Mouse (Mus musculus): ENCODE data around the gene Kansl1l. TPM values are rescaled to one million over a fixed set of nuclear protein-coding genes. Genes with fewer than 3 reads are reported as not detected.

Gene Kansl1l
- polyA plus RNA-seq, 1 experiment = 3.6 TPM

DNA sequence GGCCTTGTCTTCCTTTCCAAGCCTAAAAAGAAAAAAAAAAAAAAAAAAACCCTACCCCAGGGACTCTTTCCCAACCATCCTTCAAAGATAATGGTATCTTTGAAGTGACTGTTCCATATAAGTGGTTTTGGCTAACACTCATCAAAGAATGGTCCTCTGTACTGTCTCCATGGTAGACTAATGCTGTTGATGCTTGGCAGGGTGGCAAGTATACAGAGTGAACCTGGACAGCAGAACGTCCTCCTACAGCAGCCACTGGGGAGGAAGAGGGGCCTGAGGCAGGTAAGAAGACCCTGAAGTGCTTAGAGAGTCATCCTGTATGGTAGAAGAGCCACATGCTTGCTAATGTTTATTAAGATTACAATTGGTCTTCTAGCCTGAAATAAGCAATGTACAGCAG is 125.1 kb downstream of the Kansl1l start:
- DNase-seq = no peak
- no peak for TF ChIP-seq CTCF (IDR thresholded peaks at IDR 0.05; ENCODE audit: insufficient read depth, low read length)
- no peak for TF ChIP-seq POLR2A (IDR thresholded peaks at IDR 0.05; ENCODE audit: borderline replicate concordance, extremely low read depth, low read depth, low read length)
- H3K4me3 ChIP-seq (replicated peaks; ENCODE audit: extremely low read depth, low read depth, low read length) = no peak overlapping the region
- 76% methylated on average over 1 of the region's 1 CpGs for WGBS
- no peaks in the 10 kb centered on the region for H3K4me1 ChIP-seq (ENCODE audit: control insufficient read depth, insufficient read depth, low read length)

DNA sequence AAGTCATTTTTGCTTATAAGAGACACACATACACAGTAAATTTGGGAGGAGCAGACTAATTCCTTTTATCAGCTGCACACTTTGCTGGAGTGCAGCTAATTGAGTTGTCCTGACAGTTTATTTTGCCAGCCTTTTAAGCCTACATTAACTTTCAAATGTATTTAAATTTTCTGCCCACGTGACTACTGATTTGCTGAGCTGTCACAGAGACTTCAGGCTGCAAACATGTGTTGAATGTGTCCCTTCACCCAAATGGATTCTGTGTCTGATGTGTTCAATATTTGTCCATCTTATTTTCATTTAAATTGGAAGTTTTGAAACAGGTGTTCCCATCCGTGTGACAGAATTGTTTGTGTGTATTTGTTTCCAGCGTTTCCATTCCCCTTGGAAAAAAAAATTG is 125.6 kb downstream of the Kansl1l start:
- WGBS = 66% methylated on average over 3 of the region's 3 CpGs
- Histone ChIP-seq H3K4me3 (replicated peaks; ENCODE audit: extremely low read depth, low read depth, low read length) (no peak overlapping the region), H3K4me1 (ENCODE audit: control insufficient read depth, insufficient read depth, low read length) (no peaks in the 10 kb centered on the region)
- no peak for TF ChIP-seq POLR2A (IDR thresholded peaks at IDR 0.05; ENCODE audit: borderline replicate concordance, extremely low read depth, low read depth, low read length)
- no peak for TF ChIP-seq CTCF (IDR thresholded peaks at IDR 0.05; ENCODE audit: insufficient read depth, low read length)
- DNase-seq = no peak

DNA sequence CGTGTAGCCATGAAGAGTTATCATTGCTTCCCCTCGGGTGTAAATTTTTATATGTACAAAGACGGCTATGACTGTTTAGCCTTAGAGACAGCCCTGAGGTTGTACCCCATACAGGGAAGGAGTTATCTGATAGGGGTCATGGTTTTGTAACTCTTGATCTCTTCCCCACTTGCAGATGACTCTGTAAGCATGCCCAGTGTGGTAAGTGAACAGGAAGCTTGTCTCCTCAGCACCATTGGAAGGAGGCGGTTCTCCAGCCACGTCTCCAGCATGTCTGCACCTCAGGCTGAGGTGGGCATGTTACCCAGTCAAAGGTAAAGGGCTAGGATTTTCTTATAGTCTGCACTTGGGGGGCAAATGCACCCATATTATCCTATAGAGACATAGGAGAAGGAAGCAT is 134.4 kb downstream of the Kansl1l start:
- no peak for DNase-seq
- 78% methylated on average over 5 of the region's 5 CpGs for WGBS
- TF ChIP-seq CTCF (IDR thresholded peaks at IDR 0.05; ENCODE audit: insufficient read depth, low read length) = no peak
- TF ChIP-seq POLR2A (IDR thresholded peaks at IDR 0.05; ENCODE audit: borderline replicate concordance, extremely low read depth, low read depth, low read length) = no peak

DNA sequence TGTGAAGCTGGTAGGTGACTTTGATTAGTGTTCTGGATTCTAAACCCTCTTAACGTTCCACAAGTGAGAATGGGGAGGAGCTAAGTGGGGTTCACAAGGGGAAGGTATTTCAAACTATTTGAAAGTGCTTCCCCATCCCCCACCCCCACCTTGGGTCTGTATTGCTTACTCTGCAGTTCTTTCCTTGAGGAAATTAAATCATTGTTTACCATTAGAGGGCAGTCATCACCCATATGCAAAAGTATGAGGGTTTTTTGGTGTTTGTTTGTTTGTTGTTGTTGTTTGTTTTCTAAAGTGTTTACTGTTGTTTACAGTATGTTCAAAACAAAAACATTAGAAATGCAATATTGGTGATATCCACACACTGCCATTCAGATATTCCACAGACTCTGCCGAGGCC is 138.7 kb downstream of the Kansl1l start:
- DNase-seq = no peak
- H3K4me1 ChIP-seq (ENCODE audit: control insufficient read depth, insufficient read depth, low read length) = no peaks in the 10 kb centered on the region
- WGBS = 28% methylated on average over 2 of the region's 2 CpGs
- no peak overlapping the region for H3K4me3 ChIP-seq (replicated peaks; ENCODE audit: extremely low read depth, low read depth, low read length)
- TF ChIP-seq CTCF (IDR thresholded peaks at IDR 0.05; ENCODE audit: insufficient read depth, low read length) = no peak
- no peak for TF ChIP-seq POLR2A (IDR thresholded peaks at IDR 0.05; ENCODE audit: borderline replicate concordance, extremely low read depth, low read depth, low read length)

More for the DNA sequence above, 134.4 kb downstream of the Kansl1l start:
- Histone ChIP-seq H3K4me1 (ENCODE audit: control insufficient read depth, insufficient read depth, low read length) (no peaks in the 10 kb centered on the region), H3K4me3 (replicated peaks; ENCODE audit: extremely low read depth, low read depth, low read length) (no peak overlapping the region)

DNA sequence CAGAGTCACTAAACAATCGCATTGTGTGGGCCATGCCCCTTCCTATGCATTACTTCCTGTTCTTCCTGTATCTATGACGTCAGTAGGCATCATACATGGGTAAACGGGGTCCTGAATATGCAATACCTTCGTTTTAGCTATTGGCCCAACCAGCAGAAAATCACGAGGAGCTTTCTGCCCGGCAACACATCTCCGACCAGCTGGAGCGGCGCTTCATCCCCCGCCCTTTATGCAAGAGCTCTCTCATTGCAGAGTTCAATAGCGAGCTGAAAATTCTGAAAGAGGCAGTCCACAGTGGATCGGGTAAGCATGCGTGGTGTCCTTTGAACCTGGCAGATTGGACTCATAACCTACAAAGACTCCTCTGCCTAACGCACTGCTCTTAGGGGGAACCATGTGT is 139.4 kb downstream of the Kansl1l start:
- DNase-seq = no peak
- H3K4me1 ChIP-seq (ENCODE audit: control insufficient read depth, insufficient read depth, low read length) = no peaks in the 10 kb centered on the region

DNA sequence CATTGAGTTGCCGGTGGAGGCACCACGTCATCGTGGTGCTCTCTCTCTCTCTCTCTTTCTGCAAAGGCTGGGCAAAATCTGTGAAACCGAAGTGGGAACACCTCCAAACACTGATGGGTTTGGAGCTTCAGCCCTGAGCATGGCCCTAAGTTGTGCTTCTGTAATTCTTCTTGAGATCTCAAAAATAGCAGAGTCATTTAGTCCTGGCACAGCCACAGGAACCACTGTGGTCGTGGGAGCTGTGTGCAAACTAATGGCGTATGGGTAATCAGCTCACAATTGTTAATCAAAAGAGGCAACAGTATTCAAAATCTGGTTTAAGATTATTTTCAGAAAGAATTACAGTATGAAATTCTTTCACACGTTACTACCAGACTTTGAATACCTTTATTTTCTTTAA is 144.6 kb downstream of the Kansl1l start:
- TF ChIP-seq CTCF (IDR thresholded peaks at IDR 0.05; ENCODE audit: insufficient read depth, low read length) = no peak
- Histone ChIP-seq H3K4me1 (ENCODE audit: control insufficient read depth, insufficient read depth, low read length) (no peaks in the 10 kb centered on the region), H3K4me3 (replicated peaks; ENCODE audit: extremely low read depth, low read depth, low read length) (no peak overlapping the region)
- no peak for DNase-seq
- WGBS = 75% methylated on average over 7 of the region's 7 CpGs

More for the DNA sequence above, 139.4 kb downstream of the Kansl1l start:
- no peak for TF ChIP-seq POLR2A (IDR thresholded peaks at IDR 0.05; ENCODE audit: borderline replicate concordance, extremely low read depth, low read depth, low read length)
- no peak for TF ChIP-seq CTCF (IDR thresholded peaks at IDR 0.05; ENCODE audit: insufficient read depth, low read length)
- H3K4me3 ChIP-seq (replicated peaks; ENCODE audit: extremely low read depth, low read depth, low read length) = no peak overlapping the region
- 77% methylated on average over 14 of the region's 14 CpGs for WGBS

DNA sequence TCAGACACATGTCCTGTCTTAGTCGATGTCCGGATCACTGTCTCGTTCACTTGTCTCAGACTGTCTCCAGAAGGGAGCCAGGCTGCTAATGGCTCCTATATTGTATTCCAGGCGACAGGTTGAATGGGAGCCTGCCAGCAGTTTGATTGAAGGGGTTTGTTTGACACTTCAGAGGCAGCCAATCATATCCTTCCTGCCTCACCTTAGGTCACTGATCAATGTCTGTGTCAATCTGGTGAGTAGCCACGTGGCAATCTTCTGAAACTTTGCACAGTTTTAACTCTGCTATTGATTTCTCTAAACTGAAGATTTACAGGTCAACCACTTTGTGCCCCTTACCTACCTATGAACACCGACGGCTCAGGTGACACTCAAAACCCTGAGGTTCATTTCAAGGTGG is 145.9 kb downstream of the Kansl1l start:
- WGBS = 54% methylated on average over 7 of the region's 7 CpGs
- no peak for DNase-seq
- TF ChIP-seq CTCF (IDR thresholded peaks at IDR 0.05; ENCODE audit: insufficient read depth, low read length) = no peak
- no peak for TF ChIP-seq POLR2A (IDR thresholded peaks at IDR 0.05; ENCODE audit: borderline replicate concordance, extremely low read depth, low read depth, low read length)
- H3K4me3 ChIP-seq (replicated peaks; ENCODE audit: extremely low read depth, low read depth, low read length) = no peak overlapping the region
- no peaks in the 10 kb centered on the region for H3K4me1 ChIP-seq (ENCODE audit: control insufficient read depth, insufficient read depth, low read length)

Other genes starting within 250 kb of the Kansl1l start
- gene Rpe, start 116.7 kb downstream of the Kansl1l start, polyA plus RNA-seq (2012; rRNA removed) = 14.0 and 17.0 TPM in 2 replicates
- gene Acadl, start 45.7 kb upstream of the Kansl1l start, polyA plus RNA-seq (2012; rRNA removed) = 18.8 and 34.1 TPM in 2 replicates
- gene Myl1, start 127.8 kb upstream of the Kansl1l start, polyA plus RNA-seq (2012; rRNA removed) = 4.3 and 86.4 TPM in 2 replicates
- gene Lancl1, start 221.3 kb upstream of the Kansl1l start, polyA plus RNA-seq (2012; rRNA removed) = 51.3 and 62.0 TPM in 2 replicates

All from lung, adult 2 months (tissue).